Mouse (Mus musculus) E14TG2a.4 (cell line): ENCODE data around the gene Zfp39.

Source experiments
- CTCF ChIP-seq: conservative IDR thresholded peaks from 2 replicates; pipeline ENCODE4 v1.5.1; 2014; ENCODE audit warnings: low read length
- NANOG ChIP-seq: IDR thresholded peaks from 2 replicates; pipeline ENCODE4 v1.6.1; 2014; ENCODE audit warnings: borderline replicate concordance, low read length, mixed read lengths
- POU5F1 ChIP-seq: IDR thresholded peaks from 2 replicates; pipeline ENCODE4 v1.6.1; 2014; ENCODE audit warnings: low read length, borderline replicate concordance

- TF ChIP-seq CTCF = no peak
- no peak for TF ChIP-seq POU5F1
- no peak for TF ChIP-seq NANOG
Measured at GRCm38 (mm10) chr11:58947306-58947705, 43.3 kb upstream of the Zfp39 start.
